Mouse (Mus musculus) bone marrow, adult 2 months (tissue): ENCODE results near the gene Sh3rf1. TPM values are rescaled to one million over a fixed set of nuclear protein-coding genes. Genes with fewer than 3 reads are reported as not detected.

Source experiments
- H3K27ac ChIP-seq: fragments of 200-500 bp; 2 replicates; pipeline ENCODE4 v1.5.1; 2012; ENCODE audit warnings: low read depth, mild to moderate bottlenecking, control low read depth, inconsistent platforms, low read length; ENCODE audit not compliant: control insufficient read depth, poor library complexity, insufficient read depth
- H3K4me1 ChIP-seq: fragments of 200-500 bp; 2 replicates; pipeline ENCODE4 v1.6.1; 2011; ENCODE audit warnings: low read length; ENCODE audit not compliant: control insufficient read depth, insufficient read depth
- H3K4me3 ChIP-seq: fragments of 200-500 bp; replicated peaks from 2 replicates; pipeline ENCODE3; 2011; ENCODE audit warnings: mild to moderate bottlenecking, low read depth, low read length, control low read depth; ENCODE audit not compliant: control insufficient read depth
- CTCF ChIP-seq: fragments of 200-500 bp; IDR thresholded peaks from 2 replicates; pipeline ENCODE4 v1.5.1; 2011; ENCODE audit warnings: low read length, control low read depth; ENCODE audit not compliant: control insufficient read depth, insufficient read depth
- POLR2A ChIP-seq: fragments of 200-500 bp; IDR thresholded peaks from 2 replicates; pipeline ENCODE4 v1.6.1; 2011; ENCODE audit warnings: low read depth, mild to moderate bottlenecking, control low read depth, low read length, borderline replicate concordance; ENCODE audit not compliant: control insufficient read depth
- WGBS: fragments of 180-500 bp; shearing (Covaris S2); methylation state at CpG from one replicate; pipeline ENCODE4 v1.1.7; 2018; 5-methylcytosine and 5-hydroxymethylcytosine counted together
- polyA plus RNA-seq: library from polyadenylated mRNA; stranded (reverse); fragments of >200 nt; gene quantifications from 2 replicates; pipeline ENCODE4 v1.2.4, GENCODE M21; 2011; ENCODE audit warnings: low replicate concordance; ENCODE audit not compliant: missing spikeins, insufficient read depth, insufficient read length

The Sh3rf1 gene
- polyA plus RNA-seq, 1 experiment: 2.4 TPM

DNA sequence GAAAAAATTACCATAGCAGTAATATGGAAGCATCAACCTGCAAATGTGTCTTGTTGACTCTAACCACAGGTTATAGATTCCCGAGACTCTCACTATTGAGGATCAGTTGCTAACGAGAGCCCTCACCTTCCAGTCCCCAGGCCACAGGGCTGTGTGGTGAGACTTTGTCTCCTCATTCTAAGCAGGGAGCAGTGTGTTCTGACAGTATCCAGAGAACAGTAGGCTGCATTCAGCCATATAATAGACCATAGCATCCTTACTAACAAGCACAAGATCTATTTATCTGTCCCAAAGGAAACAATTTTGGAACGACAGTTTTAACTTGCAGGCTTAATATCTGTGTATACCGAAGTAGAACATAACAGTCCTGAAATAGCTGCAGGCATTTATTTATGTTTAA is 75.2 kb downstream of the Sh3rf1 start:
- H3K4me3 ChIP-seq: no peak overlapping the region
- no peak overlapping the region for H3K27ac ChIP-seq
- WGBS: 81% methylated on average over 4 of the region's 4 CpGs
- TF ChIP-seq POLR2A (no peak), CTCF (no peak)
- H3K4me1 ChIP-seq: no peaks in the 10 kb centered on the region; the same call in 1 of the 2 replicates

- Histone ChIP-seq H3K4me1 (no peaks in the 10 kb centered on the region), H3K4me3 (no peak overlapping the region), H3K27ac (no peak overlapping the region)
- 88% methylated on average over 18 of the region's 18 CpGs for WGBS
- TF ChIP-seq CTCF (no peak), POLR2A (no peak)
Measured at GRCm38 (mm10) chr8:61301298-61302028, 77.8 kb downstream of the Sh3rf1 start.

DNA sequence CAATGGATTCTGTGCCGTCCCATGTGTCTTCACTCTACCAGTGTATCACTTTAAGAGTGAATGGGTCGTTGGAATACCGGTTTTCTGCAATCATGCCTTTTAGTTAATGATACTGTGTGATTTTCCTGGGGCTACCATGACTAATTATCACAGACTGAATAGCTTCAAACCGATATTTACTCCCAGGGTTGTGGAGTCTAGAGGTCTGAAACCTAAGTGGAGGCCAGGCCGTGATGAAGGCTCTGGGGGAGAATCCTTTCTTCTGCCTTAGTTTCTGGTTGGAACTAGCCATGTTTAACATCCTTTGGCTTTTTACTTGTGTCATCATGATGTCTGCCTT is 78.3 kb downstream of the Sh3rf1 start:
- Histone ChIP-seq H3K4me3 (no peak overlapping the region), H3K4me1 (no peaks in the 10 kb centered on the region), H3K27ac (no peak overlapping the region)
- TF ChIP-seq POLR2A: no peak
- no peak for TF ChIP-seq CTCF
- WGBS: 84% methylated on average over 5 of the region's 5 CpGs

- 64% methylated on average over 7 of the region's 7 CpGs for WGBS
- no peaks in the 10 kb centered on the region for H3K4me1 ChIP-seq
- no peak overlapping the region for H3K4me3 ChIP-seq
- TF ChIP-seq CTCF (no peak), POLR2A (no peak)
- H3K27ac ChIP-seq: no peak overlapping the region
Measured at GRCm38 (mm10) chr8:61305451-61306070, 81.9 kb downstream of the Sh3rf1 start.

DNA sequence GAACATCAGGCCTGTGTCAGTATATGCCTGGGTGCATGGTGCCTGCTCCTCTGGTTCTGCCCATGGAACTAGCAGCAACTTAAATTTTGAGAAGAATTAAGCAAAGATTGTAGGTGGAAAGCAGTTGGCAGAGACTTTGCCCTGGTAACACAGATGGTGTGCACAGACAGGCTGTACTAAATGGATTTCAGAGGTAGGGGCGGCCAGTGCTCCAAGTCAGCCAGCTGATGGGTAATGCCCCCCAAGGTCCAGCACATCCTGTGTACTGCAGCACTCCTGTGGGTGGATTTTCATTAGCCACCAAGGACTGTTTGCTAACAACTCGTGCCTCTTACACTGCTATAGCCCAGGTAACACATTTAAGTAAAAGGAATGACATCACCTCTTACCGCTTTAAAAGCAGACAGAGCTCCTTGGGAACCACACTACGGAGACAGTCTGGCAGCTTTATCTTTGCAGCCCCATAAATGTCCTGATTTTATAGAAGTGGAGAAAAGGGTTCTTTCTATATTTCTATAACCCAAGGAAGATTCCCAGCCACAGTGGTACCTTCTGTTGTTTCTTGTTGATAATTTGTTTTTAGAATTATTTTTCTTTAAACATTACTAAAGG is 82.9 kb downstream of the Sh3rf1 start:
- WGBS: 81% methylated on average over 4 of the region's 4 CpGs
- no peak overlapping the region for H3K4me3 ChIP-seq
- no peaks in the 10 kb centered on the region for H3K4me1 ChIP-seq
- no peak overlapping the region for H3K27ac ChIP-seq
- TF ChIP-seq CTCF (no peak), POLR2A (no peak)

- TF ChIP-seq CTCF (no peak), POLR2A (no peak)
- Histone ChIP-seq H3K4me3 (no peak overlapping the region), H3K4me1 (no peaks in the 10 kb centered on the region), H3K27ac (no peak overlapping the region)
Measured at GRCm38 (mm10) chr8:61308896-61309295, 85.2 kb downstream of the Sh3rf1 start.

DNA sequence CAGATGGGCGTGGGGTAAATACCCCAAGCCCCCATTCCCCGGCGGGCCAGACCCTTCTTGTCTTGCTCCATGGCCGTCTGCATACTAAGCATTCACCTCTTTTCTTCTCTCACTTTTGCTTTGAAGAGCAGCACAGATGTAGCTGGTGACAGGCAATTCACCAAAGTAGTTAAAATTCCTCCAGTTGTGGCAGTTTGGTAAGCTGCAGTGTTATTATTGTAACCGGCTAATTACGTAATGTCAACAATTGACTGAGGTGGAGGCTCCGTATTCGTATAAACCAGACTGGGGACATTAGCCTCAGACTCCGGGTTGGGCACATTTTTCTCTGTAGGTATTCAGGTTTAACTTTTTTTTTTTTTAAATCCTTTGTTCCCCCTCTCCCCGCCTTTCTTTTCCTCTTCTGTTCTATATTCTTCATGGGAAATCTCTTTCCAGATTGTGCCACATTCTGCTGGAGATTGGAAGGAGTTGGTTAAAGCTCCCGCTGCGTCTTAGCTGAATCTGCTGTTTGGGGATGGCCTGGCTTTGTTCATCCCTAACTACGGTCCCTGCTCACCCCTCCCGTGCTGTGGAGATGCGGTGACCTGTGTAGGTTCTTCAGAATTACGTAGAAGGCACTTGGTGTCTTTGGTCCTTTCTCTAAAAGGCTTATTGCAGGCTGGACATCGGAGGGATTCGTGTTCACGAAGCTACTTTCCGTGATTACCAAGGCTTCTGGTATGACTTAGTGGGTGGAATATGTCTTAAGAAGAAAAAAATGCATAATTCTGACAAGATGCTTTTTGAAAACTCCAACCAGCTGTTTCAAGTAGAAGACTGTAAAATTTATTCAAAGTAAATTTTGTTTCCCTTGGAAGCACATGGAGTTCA is 86.1 kb downstream of the Sh3rf1 start:
- Histone ChIP-seq H3K4me3 (no peak overlapping the region), H3K27ac (no peak overlapping the region), H3K4me1 (no peaks in the 10 kb centered on the region)
- 78% methylated on average over 20 of the region's 20 CpGs for WGBS
- TF ChIP-seq CTCF (no peak), POLR2A (no peak)

DNA sequence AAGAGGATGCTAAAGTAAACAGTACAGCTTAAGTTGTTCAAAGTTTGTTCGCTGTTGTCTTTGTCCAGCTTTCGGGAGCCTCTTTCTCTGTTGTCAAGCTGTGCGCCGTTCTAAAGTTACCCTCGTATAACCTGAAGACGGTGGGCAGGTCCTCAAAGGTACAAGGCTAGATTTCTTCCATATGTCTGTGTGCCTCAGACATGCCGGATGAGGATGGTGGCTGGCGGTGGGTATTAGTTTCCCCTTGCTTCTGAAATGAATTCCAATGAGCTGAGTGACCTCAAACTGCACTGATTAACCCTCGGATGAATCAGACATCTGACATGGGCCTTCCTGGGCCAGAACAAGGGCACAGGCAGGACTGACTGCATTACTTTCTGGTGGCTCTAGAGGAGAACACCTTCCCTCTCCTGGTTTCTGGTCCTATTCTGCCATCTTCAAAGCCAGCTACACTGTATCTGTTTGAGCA is 86.8 kb downstream of the Sh3rf1 start:
- H3K4me3 ChIP-seq: no peak overlapping the region
- H3K27ac ChIP-seq: no peak overlapping the region
- WGBS: 87% methylated on average over 9 of the region's 9 CpGs
- H3K4me1 ChIP-seq: no peaks in the 10 kb centered on the region
- TF ChIP-seq POLR2A (no peak), CTCF (no peak)
